Mouse (Mus musculus) lung, adult 2 months (tissue): ENCODE measurements around the gene Enpp7.

Source experiments
- CTCF ChIP-seq: fragments of 200-500 bp; IDR thresholded peaks from 2 replicates; pipeline ENCODE4 v1.5.1; 2011; ENCODE audit warnings: mild to moderate bottlenecking, low read length, control low read depth; ENCODE audit not compliant: insufficient read depth
- POLR2A ChIP-seq: fragments of 200-500 bp; IDR thresholded peaks from 2 replicates; pipeline ENCODE4 v1.6.1; 2011; ENCODE audit warnings: low read depth, mild to moderate bottlenecking, control low read depth, low read length, borderline replicate concordance; ENCODE audit errors: extremely low read depth

DNA sequence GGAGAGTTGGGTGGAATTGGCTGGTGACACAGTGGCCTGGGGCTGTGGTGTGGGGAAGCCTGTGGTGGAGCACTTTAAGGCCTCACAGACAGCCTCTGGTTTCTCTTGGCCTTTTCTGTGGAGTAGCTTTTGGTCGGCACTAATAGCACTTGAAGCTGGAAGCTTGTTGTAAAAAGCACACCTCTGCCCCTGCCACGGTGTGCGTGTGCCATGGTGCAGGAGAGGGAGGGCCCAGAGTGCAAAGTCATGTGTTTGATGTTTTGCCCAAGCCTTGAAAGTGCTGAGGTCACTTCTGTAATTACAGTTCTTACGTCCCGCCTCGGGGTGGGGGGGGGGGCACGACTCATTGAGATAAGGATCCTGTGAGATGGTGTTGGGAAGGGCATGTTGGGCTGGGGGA, 36.3 kb downstream of the Enpp7 start:
- no peak for TF ChIP-seq CTCF
- no peak for TF ChIP-seq POLR2A
